Mouse (Mus musculus) brain, adult 2 months (tissue): ENCODE data around the gene 2010005H15Rik.
"Not testable (repeated sequence)": the region's sequence is repeated elsewhere in the genome, so short reads cannot be mapped to it uniquely, and the experiment has no call there.

Experiments used
- DNase-seq: peaks from one replicate; pipeline ENCODE4 v3.0.0; 2011; ENCODE audit warnings: low read depth, low spot score

Gene 2010005H15Rik

DNA sequence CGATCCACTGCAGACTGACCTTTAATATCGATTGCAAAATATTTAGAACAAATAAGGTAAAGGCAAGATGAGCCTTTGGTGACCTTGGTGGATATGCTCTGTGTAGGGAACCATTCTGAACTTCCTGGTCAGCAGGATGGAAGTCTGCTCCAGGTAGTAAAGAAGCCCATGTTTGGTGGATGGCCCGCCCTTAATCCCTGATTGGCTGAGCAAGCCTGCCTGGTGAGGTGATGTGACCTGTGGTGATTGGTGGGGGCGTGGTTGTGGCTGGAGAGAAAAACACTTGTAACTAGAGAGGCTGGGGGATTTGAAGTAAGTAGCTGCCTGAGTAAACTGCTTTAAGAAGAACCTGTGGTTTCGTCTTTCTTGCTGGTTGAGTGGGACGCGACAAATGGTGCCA lies at the start of gene 2010005H15Rik:
2010005H15Rik (plus strand) TSS at position 301 of the 400 bp plus-strand sequence.
- not testable (repeated sequence) for DNase-seq

GRCm38 (mm10) chr16:36176108-36176507 lies 45.2 kb upstream of the 2010005H15Rik start:
- no peak for DNase-seq

DNA sequence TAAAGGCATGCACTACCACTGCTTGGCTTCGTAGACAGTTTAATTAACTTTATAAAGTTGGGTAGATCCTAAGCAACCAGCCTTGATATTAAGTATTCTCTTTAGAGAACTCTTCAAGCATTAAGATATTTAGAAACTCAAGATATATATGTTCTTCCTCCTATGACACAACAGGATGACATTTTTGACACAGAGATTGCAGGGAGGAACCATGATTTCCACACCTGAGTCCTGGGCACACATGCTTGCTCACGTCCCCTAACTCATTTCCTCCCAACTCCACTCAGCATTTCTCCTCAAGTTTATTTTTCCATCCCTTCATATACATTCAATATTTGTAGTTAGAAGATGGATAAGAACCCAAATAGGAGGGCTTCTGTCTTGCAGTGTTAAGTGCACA lies 41.4 kb upstream of the 2010005H15Rik start:
- DNase-seq: no peak

DNA sequence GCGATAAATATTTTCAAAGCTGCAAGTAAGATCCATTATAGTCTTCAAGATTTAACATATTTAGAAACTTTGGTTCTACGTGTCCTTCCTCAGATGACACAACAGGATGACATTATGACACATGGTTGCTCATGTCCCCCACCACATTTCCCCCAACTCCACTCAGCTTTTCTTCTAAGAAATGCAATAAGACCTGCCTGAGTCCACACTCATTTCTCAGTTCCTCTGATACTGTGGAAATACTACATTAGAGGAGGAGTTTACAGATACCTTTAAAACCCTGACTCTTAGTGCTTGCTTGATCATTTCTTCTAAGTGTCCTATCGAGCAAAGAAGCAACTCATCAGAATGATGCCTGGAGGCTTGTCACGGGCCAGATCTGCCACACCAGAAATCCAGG lies 37.4 kb upstream of the 2010005H15Rik start, which contains the start of gene Gm5483:
Gm5483 (plus strand) TSS at position 301 of the 400 bp plus-strand sequence.
- not testable (repeated sequence) for DNase-seq

DNA sequence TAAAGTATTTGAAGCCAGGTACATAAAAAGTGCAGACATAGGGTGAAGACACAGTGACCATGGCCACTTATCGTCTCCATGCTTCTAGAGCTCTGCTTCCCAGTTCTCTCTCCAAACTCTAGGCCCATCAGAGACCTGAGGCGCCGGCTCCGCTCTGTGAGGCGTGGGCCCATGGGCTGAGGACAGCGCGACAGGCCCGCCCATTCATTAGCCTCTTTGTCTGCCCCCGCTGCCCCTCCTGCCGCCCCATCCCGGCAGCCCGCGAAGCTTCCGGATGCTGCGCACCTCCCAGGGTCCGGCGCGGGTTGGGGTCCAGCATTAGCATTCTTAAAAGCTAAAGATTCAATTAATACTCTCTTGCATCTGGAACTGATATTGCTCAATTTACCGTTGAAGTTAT lies 22.0 kb upstream of the 2010005H15Rik start:
- DNase-seq: no peak

DNA sequence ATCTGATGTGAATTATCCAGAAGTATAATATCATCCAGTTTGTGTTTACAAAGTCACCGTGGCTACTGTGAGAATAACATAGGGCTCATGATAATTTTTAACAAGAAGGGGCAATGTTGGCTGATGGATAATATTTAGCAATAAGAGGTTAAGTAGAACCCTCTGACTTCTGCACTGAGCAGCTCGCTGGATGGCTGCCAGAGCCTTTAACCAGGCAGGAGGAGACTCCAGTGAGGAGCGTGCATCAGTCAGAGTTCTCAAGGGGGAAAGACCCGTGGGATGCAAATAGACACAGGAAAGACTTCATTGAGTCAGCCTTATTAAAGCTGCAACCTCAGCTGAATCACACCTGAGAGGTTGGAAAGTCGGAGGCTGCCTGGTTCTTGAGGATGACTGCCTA lies 17.4 kb upstream of the 2010005H15Rik start:
- DNase-seq: peak; percentile 6

GRCm38 (mm10) chr16:36205684-36206083 lies 15.6 kb upstream of the 2010005H15Rik start:
- DNase-seq: not testable (repeated sequence)

GRCm38 (mm10) chr16:36209967-36210453 lies 11.3 kb upstream of the 2010005H15Rik start, which contains the start of gene Gm5416:
Gene Gm5416, plus strand, starts transcription at chr16:36210403.
- DNase-seq: no peak

DNA sequence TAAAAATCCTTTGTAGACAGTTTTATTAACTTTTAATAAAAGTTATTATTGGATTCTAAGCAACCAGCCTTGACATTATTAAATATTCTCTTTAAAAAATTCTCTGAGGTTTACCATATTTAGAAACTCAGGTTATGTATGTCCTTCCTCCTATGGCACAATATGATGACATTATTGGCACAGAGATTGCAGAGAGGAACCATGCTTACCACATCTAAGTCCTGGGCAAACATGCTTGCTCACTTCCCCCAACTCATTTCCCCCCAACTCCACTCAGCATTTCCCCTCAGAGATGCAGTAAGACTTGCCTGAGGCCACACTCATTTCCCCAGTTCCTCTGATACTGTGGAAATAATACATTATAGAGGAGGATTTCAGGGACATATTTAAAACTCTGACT lies 39.3 kb downstream of the 2010005H15Rik start:
- not testable (repeated sequence) for DNase-seq

GRCm38 (mm10) chr16:36276796-36277195 lies 55.5 kb downstream of the 2010005H15Rik start, which contains the start of gene Stfa1:
Gene Stfa1, plus strand, starts transcription at chr16:36276951.
- DNase-seq: not testable (repeated sequence)

DNA sequence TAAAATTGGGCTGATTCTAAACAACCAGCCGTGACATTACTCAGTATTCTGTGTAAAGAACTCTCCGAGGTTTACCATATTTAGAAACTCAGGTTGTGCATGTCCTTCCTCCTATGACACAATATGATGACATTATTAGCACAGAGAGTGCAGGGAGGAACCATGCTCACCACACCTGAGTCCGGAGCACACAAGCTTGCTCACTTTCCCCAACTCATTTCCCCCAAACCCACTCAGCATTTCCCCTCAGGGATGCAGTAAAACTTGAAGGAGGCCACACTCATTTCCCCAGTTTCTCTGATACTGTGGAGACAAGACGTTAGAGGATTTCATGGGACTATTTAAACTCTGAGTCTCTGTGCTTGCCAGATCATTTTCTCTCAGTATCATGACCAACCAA lies 67.9 kb downstream of the 2010005H15Rik start:
- no peak for DNase-seq
